Mouse (Mus musculus) embryonic facial prominence, embryonic 14.5 days (tissue): Measurements from ENCODE around the gene Cbfb. TPM values are rescaled to one million over a fixed set of nuclear protein-coding genes. Genes with fewer than 3 reads are reported as not detected.
A peak's percentile ranks its signal among the peaks of the same experiment; 100 is the strongest.

ENCODE experiments used
- ATAC-seq: fragments of 200-750 bp; cut with Nextera tagmentation; 2 replicates; pipeline ENCODE4 v1.8.0; 2017; ENCODE audit warnings: low read depth, moderate number of reproducible peaks, moderate TSS enrichment
- DNase-seq: peaks from one replicate; pipeline ENCODE4 v3.0.0-alpha.2; 2015; ENCODE audit warnings: low spot score
- H3K27ac ChIP-seq: fragments of 300-500 bp; sonication (generic); replicated peaks from 2 replicates; pipeline ENCODE4 v1.5.1; 2014; ENCODE audit warnings: low read depth, mild to moderate bottlenecking, low read length, moderate library complexity
- H3K27me3 ChIP-seq: fragments of 300-500 bp; sonication (generic); replicated peaks from 2 replicates; pipeline ENCODE4 v1.6.1; 2014; ENCODE audit warnings: low read length; ENCODE audit not compliant: control insufficient read depth, insufficient read depth
- H3K36me3 ChIP-seq: fragments of 300-500 bp; sonication (generic); 2 replicates; pipeline ENCODE4 v1.6.1; 2014; ENCODE audit warnings: low read length, mixed read lengths; ENCODE audit not compliant: control insufficient read depth, insufficient read depth
- H3K4me1 ChIP-seq: fragments of 300-500 bp; sonication (generic); 2 replicates; pipeline ENCODE4 v1.6.1; 2014; ENCODE audit warnings: antibody characterized with exemption, low read length; ENCODE audit not compliant: control insufficient read depth, insufficient read depth
- H3K4me2 ChIP-seq: fragments of 300-500 bp; sonication (generic); 2 replicates; pipeline ENCODE4 v1.6.1; 2014; ENCODE audit warnings: low read depth, mild to moderate bottlenecking, low read length, moderate library complexity, mixed read lengths
- H3K4me3 ChIP-seq: fragments of 300-500 bp; sonication (generic); 2 replicates; pipeline ENCODE4 v1.5.1; 2014; ENCODE audit warnings: low read depth, mild to moderate bottlenecking, low read length
- H3K9ac ChIP-seq: fragments of 300-500 bp; sonication (generic); 2 replicates; pipeline ENCODE4 v1.6.1; 2014; ENCODE audit warnings: low read depth, mild to moderate bottlenecking, low read length, moderate library complexity, mixed read lengths
- H3K9me3 ChIP-seq: fragments of 300-500 bp; sonication (generic); 2 replicates; pipeline ENCODE4 v1.6.1; 2016; ENCODE audit warnings: low read length; ENCODE audit not compliant: control insufficient read depth
- WGBS: fragments of 180-500 bp; shearing (Covaris S2); extraction: QIAGEN DNeasy Blood & Tissue Kit; methylation state at CpG from one replicate; pipeline ENCODE4 v1.1.7; 2014; 5-methylcytosine and 5-hydroxymethylcytosine counted together
- polyA plus RNA-seq: library from polyadenylated mRNA; unstranded; fragments of >200 nt; fragmentation: Nextera tagmentation; extraction: Ambion mirVana; gene quantifications from 2 replicates; pipeline ENCODE4 v1.2.1, GENCODE M21; 2014

The Cbfb gene
- polyA plus RNA-seq = 104 and 112 TPM in 2 replicates

GRCm38 (mm10) chr8:105170381-105171115 lies at the start of gene Cbfb:
TSS of gene Cbfb (plus strand) at chr8:105170674.
- Histone ChIP-seq H3K4me2 (peak within 1 kb of the TSS; percentile 59), H3K9ac (peak within 1 kb of the TSS; percentile 97), H3K36me3 (0 out of 2 replicates have a peak, but pooled peaks cover 7% of the 10 kb centered on the region), H3K27me3 (no peaks in the 10 kb centered on the region), H3K9me3 (no peaks in the 10 kb centered on the region), H3K4me3 (peak within 1 kb of the TSS; percentile 89), H3K27ac (peak within 1 kb of the TSS; percentile 99), H3K4me1 (peaks cover 8% of the 10 kb centered on the region)
- ATAC-seq = peak; percentile 96
- peak; percentile 99 for DNase-seq
- under 1% methylated on average over 30 of the region's 86 CpGs for WGBS

GRCm38 (mm10) chr8:105129864-105130263 lies 40.6 kb upstream of the Cbfb start:
- no peak overlapping the region for H3K4me2 ChIP-seq
- DNase-seq (no peak), ATAC-seq (no peak)
- H3K36me3 ChIP-seq = no peaks in the 10 kb centered on the region
- H3K9ac ChIP-seq = no peak overlapping the region
- no peaks in the 10 kb centered on the region for H3K9me3 ChIP-seq
- H3K4me3 ChIP-seq = no peak overlapping the region
- no peaks in the 10 kb centered on the region for H3K27me3 ChIP-seq
- no peaks in the 10 kb centered on the region for H3K4me1 ChIP-seq
- no peak overlapping the region for H3K27ac ChIP-seq
- WGBS = 81% methylated on average over 9 of the region's 9 CpGs

GRCm38 (mm10) chr8:105131509-105131908 lies 39.0 kb upstream of the Cbfb start, which contains the start of gene Ces4a:
TSS of gene Ces4a (plus strand) at chr8:105131800.
- H3K27me3 ChIP-seq = no peaks in the 10 kb centered on the region
- ATAC-seq = no peak
- H3K36me3 ChIP-seq = no peaks in the 10 kb centered on the region
- H3K9ac ChIP-seq = no peak within 1 kb of the TSS
- H3K4me1 ChIP-seq = no peaks in the 10 kb centered on the region
- DNase-seq = no peak
- no peak within 1 kb of the TSS for H3K4me3 ChIP-seq
- WGBS = 87% methylated on average over 5 of the region's 5 CpGs
- no peaks in the 10 kb centered on the region for H3K9me3 ChIP-seq
- no peak within 1 kb of the TSS for H3K27ac ChIP-seq
- no peak within 1 kb of the TSS for H3K4me2 ChIP-seq

GRCm38 (mm10) chr8:105138423-105138822 lies 32.1 kb upstream of the Cbfb start:
- ATAC-seq (no peak), DNase-seq (peak; percentile 22)
- no peak overlapping the region for H3K4me3 ChIP-seq
- H3K27me3 ChIP-seq = no peaks in the 10 kb centered on the region
- H3K9ac ChIP-seq = no peak overlapping the region
- no peak overlapping the region for H3K27ac ChIP-seq
- no peaks in the 10 kb centered on the region for H3K9me3 ChIP-seq
- no peak overlapping the region for H3K4me2 ChIP-seq
- H3K4me1 ChIP-seq = no peaks in the 10 kb centered on the region
- 25% methylated on average over 4 of the region's 4 CpGs for WGBS
- no peaks in the 10 kb centered on the region for H3K36me3 ChIP-seq

- ATAC-seq (no peak), DNase-seq (no peak)
- Histone ChIP-seq H3K36me3 (no peaks in the 10 kb centered on the region), H3K9ac (no peak overlapping the region), H3K27ac (no peak overlapping the region), H3K27me3 (no peaks in the 10 kb centered on the region), H3K9me3 (no peaks in the 10 kb centered on the region), H3K4me3 (no peak overlapping the region), H3K4me2 (peak overlapping the region; percentile 29; the same call in 1 of the 2 replicates), H3K4me1 (no peaks in the 10 kb centered on the region)
- WGBS = 35% methylated on average over 19 of the region's 19 CpGs
Observed at GRCm38 (mm10) chr8:105142395-105142794, 28.1 kb upstream of the Cbfb start.

GRCm38 (mm10) chr8:105151654-105152053 lies 18.8 kb upstream of the Cbfb start:
- no peak for ATAC-seq
- H3K9ac ChIP-seq = no peak overlapping the region
- 67% methylated on average over 4 of the region's 4 CpGs for WGBS

GRCm38 (mm10) chr8:105152623-105153398 lies 17.7 kb upstream of the Cbfb start:
- H3K36me3 ChIP-seq = no peaks in the 10 kb centered on the region
- peak overlapping the region; percentile 4; the same call in 1 of the 2 replicates for H3K27ac ChIP-seq
- H3K4me2 ChIP-seq = peak overlapping the region; percentile 63
- H3K9me3 ChIP-seq = no peaks in the 10 kb centered on the region
- 3% methylated on average over 26 of the region's 27 CpGs for WGBS
- H3K4me3 ChIP-seq = peak overlapping the region; percentile 32
- DNase-seq (peak; percentile 88), ATAC-seq (peak; percentile 88)
- peak overlapping the region; percentile 53 for H3K9ac ChIP-seq
- no peaks in the 10 kb centered on the region; the same call in 1 of the 2 replicates for H3K27me3 ChIP-seq
- peaks cover 10% of the 10 kb centered on the region; the same call in 1 of the 2 replicates for H3K4me1 ChIP-seq

More at GRCm38 (mm10) chr8:105151654-105152053, 18.8 kb upstream of the Cbfb start:
- Histone ChIP-seq H3K36me3 (no peaks in the 10 kb centered on the region), H3K4me1 (peaks cover 10% of the 10 kb centered on the region; the same call in 1 of the 2 replicates), H3K27ac (no peak overlapping the region), H3K9me3 (no peaks in the 10 kb centered on the region), H3K27me3 (no peaks in the 10 kb centered on the region; the same call in 1 of the 2 replicates), H3K4me3 (no peak overlapping the region), H3K4me2 (no peak overlapping the region)
- DNase-seq = no peak

- Histone ChIP-seq H3K9me3 (no peaks in the 10 kb centered on the region), H3K4me2 (no peak overlapping the region), H3K27me3 (no peaks in the 10 kb centered on the region; the same call in 1 of the 2 replicates), H3K4me3 (no peak overlapping the region), H3K27ac (no peak overlapping the region), H3K9ac (no peak overlapping the region), H3K4me1 (peaks cover 10% of the 10 kb centered on the region; the same call in 1 of the 2 replicates), H3K36me3 (no peaks in the 10 kb centered on the region)
- no peak for DNase-seq
- 87% methylated on average over 5 of the region's 5 CpGs for WGBS
- no peak for ATAC-seq
Observed at GRCm38 (mm10) chr8:105154316-105154715, 16.2 kb upstream of the Cbfb start.
